Mouse (Mus musculus) CH12.LX (cell line): ENCODE measurements at regions not wholly inside any gene's neighbourhood (a gene's known extent, or its start where the extent isn't known, plus 50 kb on each side); places are given as distances from the start of the nearest gene placed in this dataset.
A peak's percentile ranks its signal among the peaks of the same experiment; 100 is the strongest.

Experiments used
- DNase-seq: peaks from one replicate; pipeline ENCODE4 v3.0.0-alpha.2; 2013; ENCODE audit errors: extremely low read depth
- H3K27ac ChIP-seq: 2 replicates; pipeline ENCODE4 v1.5.1; 2012; ENCODE audit warnings: low read depth, mild to moderate bottlenecking, control low read depth, moderate library complexity; ENCODE audit not compliant: insufficient read depth
- H3K27me3 ChIP-seq: replicated peaks from 2 replicates; pipeline ENCODE3; 2012; ENCODE audit warnings: inconsistent platforms
- H3K36me3 ChIP-seq, 2 experiments: replicated peaks in 1 of 2; 2 replicates each; pipeline versions ENCODE3 to v1.6.1; 2012; ENCODE audit warnings: inconsistent platforms in 1 of 2, low read length in 1 of 2, mild to moderate bottlenecking in 1 of 2, mixed read lengths in 1 of 2, moderate library complexity in 1 of 2; ENCODE audit not compliant: control insufficient read depth in 1 of 2, insufficient read depth in 1 of 2
- H3K4me1 ChIP-seq, 2 experiments: 2 replicates each; pipeline ENCODE4 v1.6.1; 2012; ENCODE audit warnings: inconsistent platforms in 1 of 2, moderate library complexity in 1 of 2; ENCODE audit not compliant: insufficient read depth in 2 of 2, control insufficient read depth in 1 of 2
- H3K4me2 ChIP-seq: 2 replicates; pipeline ENCODE4 v1.6.1; 2012; ENCODE audit warnings: low read depth, mild to moderate bottlenecking, control low read depth; ENCODE audit not compliant: poor library complexity, insufficient read depth, severe bottlenecking
- H3K4me3 ChIP-seq, 3 experiments: fragments of 150-350 bp in 1 of 3; sonication (generic) in 1 of 3; replicated peaks in 1 of 3; 2 replicates each; pipeline versions ENCODE3 to v1.5.1; 2011 to 2012; ENCODE audit warnings: low read depth in 2 of 3, low read length in 2 of 3, mild to moderate bottlenecking in 2 of 3, moderate library complexity in 2 of 3, control low read depth in 1 of 3, improper control_type of control experiment in 1 of 3, inconsistent platforms in 1 of 3, mixed read lengths in 1 of 3; ENCODE audit not compliant: poor library complexity in 1 of 3
- H3K79me2 ChIP-seq: replicated peaks from 2 replicates; pipeline ENCODE4 v1.6.1; 2012; ENCODE audit warnings: mild to moderate bottlenecking, moderate library complexity; ENCODE audit not compliant: control insufficient read depth, poor library complexity, insufficient read depth, severe bottlenecking; ENCODE audit errors: extremely low read depth
- H3K9ac ChIP-seq: 2 replicates; pipeline ENCODE4 v1.6.1; 2012; ENCODE audit warnings: low read depth, mild to moderate bottlenecking, control low read depth, moderate library complexity; ENCODE audit not compliant: insufficient read depth
- H3K9me3 ChIP-seq: replicated peaks from 2 replicates; pipeline ENCODE3; 2012; ENCODE audit warnings: low read length, inconsistent platforms, mixed read lengths
- BHLHE40 ChIP-seq: IDR thresholded peaks from 2 replicates; pipeline ENCODE4 v1.6.1; 2011; ENCODE audit warnings: mild to moderate bottlenecking, low read depth, low read length, improper control_type of control experiment
- CHD1 ChIP-seq: IDR thresholded peaks from 2 replicates; pipeline ENCODE4 v1.6.1; 2012; ENCODE audit warnings: low read depth, low read length, improper control_type of control experiment, inconsistent platforms
- CTCF ChIP-seq, 2 experiments: IDR thresholded peaks in 1 of 2; conservative IDR thresholded peaks in 1 of 2; 2 replicates each; pipeline ENCODE4 v1.5.1; 2011 to 2012; ENCODE audit warnings: low read depth in 2 of 2, low read length in 2 of 2, improper control_type of control experiment in 1 of 2, inconsistent platforms in 1 of 2, mild to moderate bottlenecking in 1 of 2, moderate library complexity in 1 of 2
- E2F4 ChIP-seq: IDR thresholded peaks from 2 replicates; pipeline ENCODE4 v1.6.1; 2011; ENCODE audit warnings: low read depth, low read length, improper control_type of control experiment; ENCODE audit not compliant: insufficient replicate concordance
- ETS1 ChIP-seq: conservative IDR thresholded peaks from 2 replicates; pipeline ENCODE4 v1.6.1; 2012; ENCODE audit warnings: low read depth, mild to moderate bottlenecking, inconsistent platforms, low read length, improper control_type of control experiment, moderate library complexity
- MAFK ChIP-seq: IDR thresholded peaks from 2 replicates; pipeline ENCODE4 v1.6.1; 2011; ENCODE audit warnings: low read length, improper control_type of control experiment; ENCODE audit not compliant: insufficient replicate concordance
- MAX ChIP-seq: IDR thresholded peaks from 2 replicates; pipeline ENCODE4 v1.6.1; 2011; ENCODE audit warnings: low read length, improper control_type of control experiment
- MAZ ChIP-seq: IDR thresholded peaks from 2 replicates; pipeline ENCODE4 v1.6.1; 2012; ENCODE audit warnings: low read depth, mild to moderate bottlenecking, inconsistent platforms, low read length, improper control_type of control experiment, moderate library complexity
- MEF2A ChIP-seq: IDR thresholded peaks from 2 replicates; pipeline ENCODE4 v1.6.1; 2014; ENCODE audit warnings: low read depth, mild to moderate bottlenecking, inconsistent platforms, low read length, improper control_type of control experiment, borderline replicate concordance
- MXI1 ChIP-seq: IDR thresholded peaks from 2 replicates; pipeline ENCODE4 v1.6.1; 2011; ENCODE audit warnings: mild to moderate bottlenecking, low read depth, low read length, improper control_type of control experiment
- MYC ChIP-seq: IDR thresholded peaks from 2 replicates; pipeline ENCODE4 v1.6.1; 2011; ENCODE audit warnings: low read depth, mild to moderate bottlenecking, improper control_type of control experiment, low read length
- PAX5 ChIP-seq: IDR thresholded peaks from 2 replicates; pipeline ENCODE4 v1.6.1; 2012; ENCODE audit warnings: low read length, inconsistent platforms, mixed read lengths
- POLR2A ChIP-seq: IDR thresholded peaks from 2 replicates; pipeline ENCODE4 v1.6.1; 2011; ENCODE audit warnings: low read depth, mild to moderate bottlenecking, improper control_type of control experiment, low read length
- POLR2AphosphoS2 ChIP-seq: IDR thresholded peaks from 2 replicates; pipeline ENCODE4 v1.6.1; 2011; ENCODE audit warnings: low read depth, low read length, improper control_type of control experiment
- RAD21 ChIP-seq: IDR thresholded peaks from 2 replicates; pipeline ENCODE4 v1.6.1; 2011; ENCODE audit warnings: low read depth, mild to moderate bottlenecking, low read length, improper control_type of control experiment, moderate library complexity
- SMC3 ChIP-seq: IDR thresholded peaks from 2 replicates; pipeline ENCODE4 v1.6.1; 2011; ENCODE audit warnings: low read depth, low read length, improper control_type of control experiment
- TCF12 ChIP-seq: IDR thresholded peaks from 2 replicates; pipeline ENCODE4 v1.6.1; 2014; ENCODE audit warnings: low read depth, mild to moderate bottlenecking, inconsistent platforms, low read length, improper control_type of control experiment
- USF1 ChIP-seq: IDR thresholded peaks from 2 replicates; pipeline ENCODE4 v1.6.1; 2014; ENCODE audit warnings: low read depth, mild to moderate bottlenecking, inconsistent platforms, low read length, improper control_type of control experiment
- USF2 ChIP-seq: conservative IDR thresholded peaks from 2 replicates; pipeline ENCODE4 v1.6.1; 2011; ENCODE audit warnings: low read depth, low read length, improper control_type of control experiment
- ZKSCAN1 ChIP-seq: IDR thresholded peaks from 2 replicates; pipeline ENCODE4 v1.6.1; 2012; ENCODE audit warnings: low read depth, inconsistent platforms, low read length, improper control_type of control experiment, borderline replicate concordance
- ZNF384 ChIP-seq: IDR thresholded peaks from 2 replicates; pipeline ENCODE4 v1.6.1; 2012; ENCODE audit warnings: low read depth, low read length, improper control_type of control experiment, inconsistent platforms
- dilution Hi-C: fragments of 300-500 bp; cut with MboI; formaldehyde crosslinking; loops from 2 replicates; pipeline ENCODE4 v1.14.3; 2020; ENCODE audit warnings: low sequenced_read_pairs; ENCODE audit not compliant: extremely low pct_unique_long_range_greater_than_20kb, extremely low pct_ligation_motif_present
- in situ Hi-C: fragments of 300-500 bp; cut with MboI; formaldehyde crosslinking; loops from 3 replicates; pipeline ENCODE4 v1.14.3; 2019; ENCODE audit warnings: low sequenced_read_pairs, low pct_ligation_motif_present, low pct_unique_long_range_greater_than_20kb, mixed read lengths

GRCm38 (mm10) chr10:83995913-83996312 is 273.2 kb downstream of the 1500009L16Rik start:
- H3K36me3 ChIP-seq: no peaks in the 10 kb centered on the region

DNA sequence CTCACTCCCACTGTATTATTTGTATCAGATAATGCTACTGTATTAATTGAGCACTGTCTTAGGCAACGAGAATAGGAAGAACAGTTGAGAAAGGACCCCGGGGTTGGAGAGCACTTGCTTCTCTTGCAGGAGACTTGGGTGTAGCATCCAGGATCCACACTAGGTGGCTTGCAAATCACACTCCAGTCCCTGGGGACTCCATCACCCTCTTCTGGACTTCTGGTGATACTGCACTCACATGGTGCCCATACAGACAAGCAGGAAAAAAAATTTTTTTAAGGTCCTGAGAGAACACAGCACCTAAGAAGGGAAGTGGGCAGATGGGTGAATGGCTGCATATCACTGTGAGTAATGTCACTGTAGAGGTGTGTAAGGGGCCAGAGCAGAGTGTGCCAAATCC is 273.8 kb downstream of the 1500009L16Rik start:
- Histone ChIP-seq H3K79me2 (no peaks in the 10 kb centered on the region), H3K9me3 (no peaks in the 10 kb centered on the region), H3K4me3 (no peak overlapping the region), H3K36me3 (no peaks in the 10 kb centered on the region), H3K4me2 (no peak overlapping the region), H3K4me1 (no peaks in the 10 kb centered on the region), H3K27ac (no peak overlapping the region), H3K9ac (no peak overlapping the region), H3K27me3 (no peaks in the 10 kb centered on the region)
- TF ChIP-seq TCF12 (no peak), POLR2A (no peak), USF2 (no peak), MAFK (no peak), MAX (no peak), PAX5 (no peak), RAD21 (peak; percentile 10), CTCF (conservative IDR thresholded peaks at IDR 0.05 in 1 of 2, IDR thresholded peaks at IDR 0.05 in 1 of 2; ENCODE audit: low read depth in 2 of 2, low read length in 2 of 2) (peak; percentile 13 to 74; a peak in 2 of 4 replicates), SMC3 (peak; percentile 42)
- peak; percentile 53 for DNase-seq
- dilution Hi-C loops (no loop called here), in situ Hi-C loops (no loop called here)

More at GRCm38 (mm10) chr10:83995913-83996312, 273.2 kb downstream of the 1500009L16Rik start:
- in situ Hi-C loops (no loop called here), dilution Hi-C loops (no loop called here)
- Histone ChIP-seq H3K4me3 (no peak overlapping the region), H3K4me2 (no peak overlapping the region), H3K27me3 (no peaks in the 10 kb centered on the region), H3K9ac (no peak overlapping the region), H3K4me1 (no peaks in the 10 kb centered on the region), H3K9me3 (no peaks in the 10 kb centered on the region), H3K79me2 (no peaks in the 10 kb centered on the region), H3K27ac (no peak overlapping the region)
- DNase-seq: no peak
- TF ChIP-seq MAX: no peak
- TF ChIP-seq MYC: no peak
- no peak for TF ChIP-seq MAZ
- no peak for TF ChIP-seq MEF2A
- no peak for TF ChIP-seq ZKSCAN1
- TF ChIP-seq E2F4: no peak
- TF ChIP-seq BHLHE40: no peak
- no peak for TF ChIP-seq CHD1
- TF ChIP-seq ZNF384: no peak
- no peak for TF ChIP-seq POLR2AphosphoS2
- TF ChIP-seq TCF12: no peak
- no peak for TF ChIP-seq ETS1
- no peak for TF ChIP-seq MXI1
- TF ChIP-seq USF1: no peak
